Mouse (Mus musculus) spleen, postnatal 4 days (tissue): ENCODE data around the gene Spns3.
A peak's percentile ranks its signal among the peaks of the same experiment; 100 is the strongest.
"Not testable (repeated sequence)": the region's sequence is repeated elsewhere in the genome, so short reads cannot be mapped to it uniquely, and the experiment has no call there.

Experiments
- DNase-seq, 2 experiments: peaks; one replicate each; pipeline ENCODE4 v3.0.0; 2022; ENCODE audit warnings: low spot score in 2 of 2

Gene Spns3

GRCm38 (mm10) chr11:72558155-72558554 lies 7.8 kb upstream of the Spns3 start:
- DNase-seq, result no peak

GRCm38 (mm10) chr11:72556953-72557352 lies 6.6 kb upstream of the Spns3 start:
- no peak for DNase-seq

GRCm38 (mm10) chr11:72556470-72556869 lies 6.2 kb upstream of the Spns3 start:
- no peak for DNase-seq

GRCm38 (mm10) chr11:72551531-72552105 lies 1.3 kb upstream of the Spns3 start:
- no peak for DNase-seq

- DNase-seq, result no peak
These were observed 3.1 kb downstream of the Spns3 start for GRCm38 (mm10) chr11:72547181-72547580.

GRCm38 (mm10) chr11:72544716-72545115 lies 5.6 kb downstream of the Spns3 start:
- no peak for DNase-seq

GRCm38 (mm10) chr11:72543692-72544091 lies 6.6 kb downstream of the Spns3 start:
- not testable (repeated sequence) for DNase-seq

- no peak for DNase-seq
These were observed 7.7 kb downstream of the Spns3 start for GRCm38 (mm10) chr11:72542586-72542985.

GRCm38 (mm10) chr11:72541928-72542327 lies 8.4 kb downstream of the Spns3 start:
- no peak for DNase-seq

GRCm38 (mm10) chr11:72540437-72540836 lies 9.9 kb downstream of the Spns3 start:
- DNase-seq, result no peak

- no peak for DNase-seq
These were observed 11.5 kb downstream of the Spns3 start for GRCm38 (mm10) chr11:72538811-72539210.

GRCm38 (mm10) chr11:72538037-72538755 lies 12.1 kb downstream of the Spns3 start:
- peak in 1 of 2 experiments; percentile 46 for DNase-seq

GRCm38 (mm10) chr11:72537503-72537902 lies 12.8 kb downstream of the Spns3 start:
- no peak for DNase-seq

GRCm38 (mm10) chr11:72535519-72535918 lies 14.8 kb downstream of the Spns3 start:
- DNase-seq, result peak in 1 of 2 experiments; percentile 27

- no peak for DNase-seq
These were observed 17.4 kb downstream of the Spns3 start for GRCm38 (mm10) chr11:72532890-72533289.

- DNase-seq, result no peak
These were observed 18.7 kb downstream of the Spns3 start for GRCm38 (mm10) chr11:72531632-72532031.

GRCm38 (mm10) chr11:72531144-72531543 lies 19.2 kb downstream of the Spns3 start:
- DNase-seq, result no peak

GRCm38 (mm10) chr11:72526190-72526589 lies 24.1 kb downstream of the Spns3 start:
- DNase-seq, result no peak

GRCm38 (mm10) chr11:72523711-72524110 lies 26.6 kb downstream of the Spns3 start:
- DNase-seq, result no peak

- DNase-seq, result no peak
These were observed 27.7 kb downstream of the Spns3 start for GRCm38 (mm10) chr11:72522616-72523041.

GRCm38 (mm10) chr11:72521598-72522541 lies 28.4 kb downstream of the Spns3 start:
- no peak for DNase-seq

GRCm38 (mm10) chr11:72519895-72520294 lies 30.4 kb downstream of the Spns3 start:
- no peak for DNase-seq
